Mouse (Mus musculus) lung, postnatal 0 days (tissue): ENCODE measurements around the gene Olfr1043.

Source experiments
- CTCF ChIP-seq: IDR thresholded peaks from 2 replicates; pipeline ENCODE4 v1.5.1; 2016; ENCODE audit warnings: antibody characterized with exemption, mild to moderate bottlenecking
- EP300 ChIP-seq: IDR thresholded peaks from 2 replicates; pipeline ENCODE4 v1.6.1; 2016; ENCODE audit warnings: antibody characterized with exemption, mild to moderate bottlenecking, control low read depth

DNA sequence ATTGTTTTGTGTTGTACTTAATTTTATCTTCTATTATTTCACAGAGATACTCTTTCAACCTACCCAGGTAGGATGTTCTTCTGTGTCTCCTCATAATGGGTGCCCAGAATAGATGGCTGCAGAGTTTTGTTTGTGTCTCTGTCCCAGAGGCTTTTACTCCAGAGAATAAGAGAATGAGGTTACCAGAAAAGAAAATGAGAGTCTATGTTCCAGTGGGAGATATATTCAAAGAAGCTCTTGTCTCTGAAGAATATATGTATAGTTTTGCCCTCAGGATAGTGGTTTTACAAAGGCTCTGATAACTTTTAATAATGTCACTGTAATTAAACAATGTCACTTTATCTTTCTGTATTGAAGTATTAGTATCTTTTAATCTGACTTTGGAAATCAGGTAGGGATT is 18.3 kb upstream of the Olfr1043 start, which contains the start of gene Olfr52:
- no peak for TF ChIP-seq CTCF
- TF ChIP-seq EP300 = no peak
